Mouse (Mus musculus): ENCODE results near the gene Nup210l. TPM values are rescaled to one million over a fixed set of nuclear protein-coding genes. Genes with fewer than 3 reads are reported as not detected.
"Not testable (repeated sequence)": the region's sequence is repeated elsewhere in the genome, so short reads cannot be mapped to it uniquely, and the experiment has no call there.

Nup210l gene
- total RNA-seq, 2 experiments from 2014 or later = 0.25 to 0.33 TPM

GRCm38 (mm10) chr3:90103176-90103575, 756 bp upstream of the Nup210l start:
- no peak for DNase-seq (ENCODE audit: low spot score in 2 of 2)
- no peak for TF ChIP-seq CTCF (conservative IDR thresholded peaks at IDR 0.05)
- Histone ChIP-seq H3K4me3 (no peak overlapping the region), H3K27ac (no peak overlapping the region)

- DNase-seq (ENCODE audit: low spot score in 2 of 2) = no peak
- Histone ChIP-seq H3K4me3 (no peak overlapping the region), H3K27ac (no peak overlapping the region)
- no peak for TF ChIP-seq CTCF (conservative IDR thresholded peaks at IDR 0.05)
These were observed 7.8 kb downstream of the Nup210l start for GRCm38 (mm10) chr3:90111706-90112105.

- TF ChIP-seq CTCF (conservative IDR thresholded peaks at IDR 0.05) = peak; percentile 56
- no peak overlapping the region for H3K27ac ChIP-seq
- no peak for DNase-seq (ENCODE audit: low spot score in 2 of 2)
- H3K4me3 ChIP-seq = no peak overlapping the region
These were observed 10.4 kb downstream of the Nup210l start for GRCm38 (mm10) chr3:90114342-90114741.

- no peak for DNase-seq (ENCODE audit: low spot score in 2 of 2)
- no peak overlapping the region for H3K27ac ChIP-seq
- no peak overlapping the region for H3K4me3 ChIP-seq
- TF ChIP-seq CTCF (conservative IDR thresholded peaks at IDR 0.05) = no peak
These were observed 11.6 kb downstream of the Nup210l start for GRCm38 (mm10) chr3:90115526-90115925.

GRCm38 (mm10) chr3:90118132-90118790, 14.3 kb downstream of the Nup210l start:
- peak in 1 of 2 experiments; percentile 53 for DNase-seq (ENCODE audit: low spot score in 2 of 2)
- no peak for TF ChIP-seq CTCF (conservative IDR thresholded peaks at IDR 0.05)
- Histone ChIP-seq H3K27ac (no peak overlapping the region), H3K4me3 (no peak overlapping the region)

GRCm38 (mm10) chr3:90122036-90122435, 18.1 kb downstream of the Nup210l start:
- H3K4me3 ChIP-seq; H3K27ac ChIP-seq; DNase-seq (ENCODE audit: low spot score in 2 of 2): not testable (repeated sequence)
- TF ChIP-seq CTCF (conservative IDR thresholded peaks at IDR 0.05) = 0 out of 2 replicates have a peak, but pooled peaks have one; percentile 23

GRCm38 (mm10) chr3:90125710-90126109, 21.8 kb downstream of the Nup210l start:
- no peak overlapping the region for H3K27ac ChIP-seq
- no peak for TF ChIP-seq CTCF (conservative IDR thresholded peaks at IDR 0.05)
- no peak for DNase-seq (ENCODE audit: low spot score in 2 of 2)
- H3K4me3 ChIP-seq = no peak overlapping the region

- DNase-seq (ENCODE audit: low spot score in 2 of 2) = no peak
- TF ChIP-seq CTCF (conservative IDR thresholded peaks at IDR 0.05) = no peak
- no peak overlapping the region for H3K4me3 ChIP-seq
These were observed 23.9 kb downstream of the Nup210l start for GRCm38 (mm10) chr3:90127881-90128280.

GRCm38 (mm10) chr3:90132745-90133144, 28.8 kb downstream of the Nup210l start:
- no peak overlapping the region for H3K27ac ChIP-seq
- no peak for TF ChIP-seq CTCF (conservative IDR thresholded peaks at IDR 0.05)
- DNase-seq (ENCODE audit: low spot score in 2 of 2) = no peak
- no peak overlapping the region for H3K4me3 ChIP-seq

More at GRCm38 (mm10) chr3:90127881-90128280, 23.9 kb downstream of the Nup210l start:
- no peak overlapping the region for H3K27ac ChIP-seq

GRCm38 (mm10) chr3:90133331-90133730, 29.4 kb downstream of the Nup210l start:
- TF ChIP-seq CTCF (conservative IDR thresholded peaks at IDR 0.05) = peak; percentile 50
- Histone ChIP-seq H3K27ac (no peak overlapping the region), H3K4me3 (no peak overlapping the region)
- DNase-seq (ENCODE audit: low spot score in 2 of 2) = no peak

- Histone ChIP-seq H3K4me3 (no peak overlapping the region), H3K27ac (no peak overlapping the region)
- no peak for TF ChIP-seq CTCF (conservative IDR thresholded peaks at IDR 0.05)
- DNase-seq (ENCODE audit: low spot score in 2 of 2) = no peak
These were observed 30.6 kb downstream of the Nup210l start for GRCm38 (mm10) chr3:90134483-90134882.

GRCm38 (mm10) chr3:90134993-90135392, 31.1 kb downstream of the Nup210l start:
- H3K27ac ChIP-seq = no peak overlapping the region
- no peak overlapping the region for H3K4me3 ChIP-seq
- DNase-seq (ENCODE audit: low spot score in 2 of 2) = no peak
- no peak for TF ChIP-seq CTCF (conservative IDR thresholded peaks at IDR 0.05)

GRCm38 (mm10) chr3:90136660-90137059, 32.7 kb downstream of the Nup210l start:
- DNase-seq (ENCODE audit: low spot score in 2 of 2) = no peak
- H3K4me3 ChIP-seq = no peak overlapping the region
- H3K27ac ChIP-seq = no peak overlapping the region
- TF ChIP-seq CTCF (conservative IDR thresholded peaks at IDR 0.05) = peak; percentile 45

- Histone ChIP-seq H3K4me3 (no peak overlapping the region), H3K27ac (no peak overlapping the region)
- no peak for TF ChIP-seq CTCF (conservative IDR thresholded peaks at IDR 0.05)
- DNase-seq (ENCODE audit: low spot score in 2 of 2) = no peak
These were observed 33.7 kb downstream of the Nup210l start for GRCm38 (mm10) chr3:90137606-90138005.

Data from layer of hippocampus, adult 2 months (tissue).